Mouse (Mus musculus) layer of hippocampus, postnatal 10 days (tissue): ENCODE results near the gene Gm29666. TPM values are rescaled to one million over a fixed set of nuclear protein-coding genes. Genes with fewer than 3 reads are reported as not detected.
"Not testable (repeated sequence)": the region's sequence is repeated elsewhere in the genome, so short reads cannot be mapped to it uniquely, and the experiment has no call there.

Source experiments
- DNase-seq, 2 experiments: peaks; one replicate each; pipeline ENCODE4 v3.0.0; 2021; ENCODE audit warnings: low spot score in 2 of 2
- microRNA-seq, 2 experiments: library from miRNA; unstranded; fragments of <30 nt; microRNA quantifications; one replicate each; pipeline ENCODE4 v1.2.0; 2021
- total RNA-seq, 2 experiments: library from RNA; stranded (reverse); gene quantifications; 2 replicates each; pipeline ENCODE4 v1.2.3; 2021

The Gm29666 gene
- total RNA-seq, 2 experiments from 2014 or later: 1.0 to 1.4 TPM

GRCm38 (mm10) chr15:84913201-84913600 lies 6.6 kb downstream of the Gm29666 start:
- peak in 1 of 2 experiments; percentile 21 for DNase-seq

- no peak for DNase-seq
Measured at GRCm38 (mm10) chr15:84903843-84904385, 15.9 kb downstream of the Gm29666 start.

DNA sequence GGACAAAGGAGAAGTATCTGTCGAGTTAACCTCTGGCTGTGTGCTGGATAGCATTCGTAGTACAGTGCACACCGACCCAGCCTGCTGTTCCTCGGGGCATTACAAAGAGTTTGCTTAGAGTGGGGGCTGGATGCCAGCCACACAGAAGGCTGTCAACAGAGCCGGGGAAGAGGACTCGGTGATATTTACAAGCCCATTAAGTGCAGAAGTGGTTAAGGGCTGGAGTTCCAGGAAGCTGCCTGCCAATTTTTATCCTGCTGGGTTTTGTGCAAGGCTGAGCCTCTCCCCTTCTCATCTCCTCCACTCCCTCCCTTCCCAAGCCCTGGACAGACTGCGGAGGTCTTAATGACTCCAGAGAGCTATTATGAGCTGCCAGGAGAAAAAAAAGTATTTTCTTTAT lies 21.8 kb downstream of the Gm29666 start:
- peak; percentile 18 to 29 for DNase-seq

DNA sequence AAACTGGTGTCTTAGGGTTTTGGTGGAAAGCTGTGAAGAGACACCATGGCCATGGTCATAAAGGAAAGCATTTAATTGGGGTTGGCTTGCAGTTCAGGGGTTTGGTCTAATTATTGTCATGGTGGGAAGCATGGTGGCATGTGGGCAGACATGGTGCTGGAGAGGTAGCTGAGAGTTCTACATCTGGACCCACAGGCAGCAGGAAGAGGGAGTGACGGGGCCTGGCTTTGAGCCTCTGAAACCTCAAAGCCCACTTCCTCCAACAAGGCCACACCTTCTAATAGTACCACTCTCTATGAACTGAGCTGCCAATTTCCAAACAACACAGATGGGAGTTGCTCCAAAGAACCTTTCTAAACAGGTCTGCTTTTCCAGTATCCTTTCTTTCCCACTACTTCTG lies 23.2 kb downstream of the Gm29666 start:
- DNase-seq: no peak

DNA sequence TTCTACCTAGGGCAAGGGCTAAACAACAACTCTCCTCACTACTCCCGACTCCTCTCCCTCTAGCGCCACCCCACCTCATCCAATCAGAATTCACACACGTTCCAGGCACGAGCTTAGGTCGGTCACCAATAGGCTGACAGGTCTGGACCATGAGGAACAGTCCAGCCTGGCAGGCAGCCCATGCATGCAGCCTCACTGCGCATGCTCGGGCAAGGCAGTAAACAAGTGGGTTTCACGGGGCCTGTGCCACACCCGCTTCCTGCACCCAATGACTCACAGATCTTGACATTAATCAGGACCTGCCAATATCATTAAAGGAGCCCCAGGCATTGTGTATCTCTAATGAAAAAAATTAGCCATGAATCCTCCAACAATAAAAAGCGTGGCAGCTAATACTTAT lies 23.6 kb downstream of the Gm29666 start:
- DNase-seq: not testable (repeated sequence)

GRCm38 (mm10) chr15:84891658-84892057 lies 28.2 kb downstream of the Gm29666 start:
- DNase-seq: peak; percentile 72 to 79

GRCm38 (mm10) chr15:84891246-84891645 lies 28.6 kb downstream of the Gm29666 start:
- DNase-seq: no peak

DNA sequence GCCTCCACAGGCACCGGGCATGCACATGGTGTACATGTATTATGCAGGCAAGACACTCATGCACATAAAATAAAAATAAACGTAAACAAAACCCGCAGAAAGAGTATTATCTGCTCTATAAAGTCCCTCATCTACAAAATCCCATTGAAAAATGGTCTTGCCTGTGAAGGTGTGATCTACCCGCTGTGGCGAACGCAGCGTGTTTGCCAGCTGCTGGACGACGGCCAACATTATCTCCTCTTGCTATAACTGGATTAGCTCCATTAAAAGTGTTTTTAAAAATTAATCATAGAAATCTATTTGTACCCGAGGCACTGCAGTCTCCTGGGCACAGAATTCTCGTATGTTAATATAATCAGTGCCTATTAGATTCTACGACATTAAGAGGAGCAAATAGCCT lies 31.8 kb downstream of the Gm29666 start:
- DNase-seq: peak; percentile 25 to 30

- DNase-seq: no peak
Measured at GRCm38 (mm10) chr15:84877029-84877815, 42.6 kb downstream of the Gm29666 start.

DNA sequence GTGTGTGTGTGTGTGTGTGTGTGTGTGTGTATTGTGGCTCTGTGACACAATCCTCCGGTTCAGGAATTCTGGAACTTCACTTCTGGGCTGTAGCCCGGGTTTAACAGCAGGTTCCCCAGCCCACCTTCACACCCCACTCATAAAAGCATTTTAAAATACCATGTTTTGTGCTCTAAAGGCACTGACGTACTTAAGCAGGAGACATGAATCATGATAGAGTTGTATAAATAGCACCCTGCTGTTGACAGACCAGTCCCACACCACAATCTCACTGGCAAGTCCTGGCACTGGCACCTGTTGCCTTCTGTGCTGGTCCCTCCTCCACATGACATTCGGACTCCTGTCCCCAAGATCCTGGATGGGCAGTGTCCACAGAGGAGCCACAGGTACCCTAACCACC lies 46.0 kb downstream of the Gm29666 start:
- peak in 1 of 2 experiments; percentile 14 for DNase-seq

- no peak for DNase-seq
Measured at GRCm38 (mm10) chr15:84873079-84873478, 46.8 kb downstream of the Gm29666 start.

DNA sequence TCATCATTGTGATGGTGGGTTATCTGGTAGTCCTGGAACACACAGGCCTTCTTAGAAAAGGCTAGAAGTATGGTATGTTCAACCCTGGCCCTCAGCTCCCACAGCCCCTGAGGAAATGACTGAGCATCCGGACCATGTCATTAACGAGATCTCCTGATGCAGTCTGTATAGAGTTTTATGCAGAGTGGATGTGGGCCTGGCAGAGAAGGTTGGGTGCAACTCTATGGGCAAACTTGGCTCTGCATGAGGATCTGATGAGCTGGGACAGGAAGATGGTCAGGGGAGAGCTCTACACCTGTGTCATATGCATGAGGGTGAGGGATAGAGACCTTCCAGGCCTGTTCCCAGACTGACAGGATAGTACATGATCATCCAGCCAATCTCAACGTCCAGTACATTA lies 48.0 kb downstream of the Gm29666 start:
- DNase-seq: no peak

GRCm38 (mm10) chr15:84861911-84862310 lies 57.9 kb downstream of the Gm29666 start:
- no peak for DNase-seq

Small RNA genes lying within 50 kb of the gene (microRNA-seq; reads per million reads assigned to microRNA genes)
- gene Mir1249: 643 to 806 reads per million in 2 experiments

Other genes starting within 250 kb of the Gm29666 start
- gene Arhgap8, start 200.0 kb downstream of the Gm29666 start, total RNA-seq: under 1 TPM; 0.27 to 0.89 TPM
- gene Phf21b, start 64.0 kb downstream of the Gm29666 start, total RNA-seq: 10 to 100 TPM; 11.6 to 13.8 TPM
- 10 to 100 TPM; 31.5 to 31.7 TPM for gene Nup50, start 3.4 kb upstream of the Gm29666 start, total RNA-seq
- gene 5031439G07Rik, start 68.5 kb upstream of the Gm29666 start, total RNA-seq: 100 to 1,000 TPM; 102 to 128 TPM
- gene Upk3a, start 97.1 kb upstream of the Gm29666 start, total RNA-seq: under 1 TPM; 0.31 to 0.78 TPM
- 10 to 100 TPM; 27.2 to 28.3 TPM for gene Fam118a, start 108.9 kb upstream of the Gm29666 start, total RNA-seq
- under 1 TPM in 1 of 2 experiments, not detected in 1; 0.42 TPM for gene Smc1b, start 211.9 kb upstream of the Gm29666 start, total RNA-seq
- under 1 TPM; 0.38 to 0.50 TPM for gene Ribc2, start 212.0 kb upstream of the Gm29666 start, total RNA-seq